Mouse (Mus musculus) stomach, postnatal 0 days (tissue): ENCODE results near the gene BC028528. TPM values are rescaled to one million over a fixed set of nuclear protein-coding genes. Genes with fewer than 3 reads are reported as not detected.
"Not testable (repeated sequence)": the region's sequence is repeated elsewhere in the genome, so short reads cannot be mapped to it uniquely, and the experiment has no call there.

Experiments used
- ATAC-seq: fragments of 200-750 bp; cut with Nextera tagmentation; 2 replicates; pipeline ENCODE4 v1.8.0; 2017; ENCODE audit not compliant: low FRiP score, low TSS enrichment
- DNase-seq: peaks from one replicate; pipeline ENCODE4 v3.0.0-alpha.2; 2016; ENCODE audit warnings: low spot score
- H3K27ac ChIP-seq: fragments of 300-500 bp; sonication (generic); replicated peaks from 2 replicates; pipeline ENCODE4 v1.5.1; 2014; ENCODE audit warnings: mild to moderate bottlenecking, control low read depth
- H3K27me3 ChIP-seq: fragments of 300-500 bp; sonication (generic); 2 replicates; pipeline ENCODE4 v1.6.1; 2014; ENCODE audit warnings: low read length; ENCODE audit not compliant: control insufficient read depth, insufficient read depth
- H3K36me3 ChIP-seq: fragments of 300-500 bp; sonication (generic); 2 replicates; pipeline ENCODE4 v1.6.1; 2014; ENCODE audit warnings: low read length, mixed read lengths; ENCODE audit not compliant: control insufficient read depth, insufficient read depth
- H3K4me1 ChIP-seq: fragments of 300-500 bp; sonication (generic); replicated peaks from 2 replicates; pipeline ENCODE4 v1.6.1; 2014; ENCODE audit warnings: antibody characterized with exemption; ENCODE audit not compliant: control insufficient read depth, insufficient read depth
- H3K4me2 ChIP-seq: fragments of 300-500 bp; sonication (generic); replicated peaks from 2 replicates; pipeline ENCODE4 v1.6.1; 2014; ENCODE audit warnings: low read depth, mild to moderate bottlenecking, control low read depth, moderate library complexity
- H3K4me3 ChIP-seq: fragments of 300-500 bp; sonication (generic); 2 replicates; pipeline ENCODE4 v1.5.1; 2014; ENCODE audit warnings: low read depth, low read length, control low read depth
- H3K9ac ChIP-seq: fragments of 300-500 bp; sonication (generic); 2 replicates; pipeline ENCODE4 v1.6.1; 2014; ENCODE audit warnings: mild to moderate bottlenecking, low read length, control low read depth, mixed read lengths
- H3K9me3 ChIP-seq: fragments of 300-500 bp; sonication (generic); 2 replicates; pipeline ENCODE4 v1.6.1; 2016; ENCODE audit warnings: low read length; ENCODE audit not compliant: control insufficient read depth
- CTCF ChIP-seq: IDR thresholded peaks from 2 replicates; pipeline ENCODE4 v1.5.1; 2016; ENCODE audit warnings: antibody characterized with exemption, low read depth, mild to moderate bottlenecking, moderate library complexity
- EP300 ChIP-seq: optimal IDR thresholded peaks from 2 replicates; pipeline ENCODE3; 2016; ENCODE audit warnings: antibody characterized with exemption
- WGBS: fragments of 180-500 bp; shearing (Covaris S2); extraction: QIAGEN DNeasy Blood & Tissue Kit; methylation state at CpG from one replicate; pipeline ENCODE4 v1.1.7; 2014; 5-methylcytosine and 5-hydroxymethylcytosine counted together
- polyA plus RNA-seq: library from polyadenylated mRNA; unstranded; fragments of >200 nt; fragmentation: Nextera tagmentation; extraction: Ambion mirVana; gene quantifications from 2 replicates; pipeline ENCODE4 v1.2.1, GENCODE M21; 2015

Gene BC028528
- polyA plus RNA-seq, 1 experiment from 2014 or later = 14.8 TPM

DNA sequence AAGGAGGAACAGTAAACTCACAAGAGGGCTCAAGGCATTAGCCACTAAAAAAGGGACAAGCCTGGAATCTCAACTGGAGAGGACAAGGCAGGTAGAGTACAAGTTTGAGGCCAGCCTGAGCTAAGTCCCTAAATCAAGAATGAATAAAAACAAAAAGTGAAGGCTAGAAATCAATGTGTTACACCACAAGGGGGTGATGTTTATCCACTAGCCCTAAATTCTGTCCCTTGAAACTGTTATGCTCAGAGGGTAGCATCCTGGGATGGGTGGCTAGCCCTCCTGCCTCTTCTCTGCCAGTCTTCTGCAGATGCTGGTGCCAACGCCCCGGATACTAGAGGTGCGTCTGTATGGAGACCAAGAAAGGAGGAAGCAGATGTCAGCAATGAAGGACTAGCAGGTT is 31.5 kb downstream of the BC028528 start:
- Histone ChIP-seq H3K27me3 (no peaks in the 10 kb centered on the region), H3K9ac (no peak overlapping the region), H3K36me3 (no peaks in the 10 kb centered on the region; the same call in 1 of the 2 replicates), H3K4me1 (no peaks in the 10 kb centered on the region), H3K27ac (no peak overlapping the region), H3K9me3 (no peaks in the 10 kb centered on the region), H3K4me3 (no peak overlapping the region), H3K4me2 (no peak overlapping the region)
- DNase-seq (no peak), ATAC-seq (no peak)
- TF ChIP-seq CTCF (peak; percentile 59), EP300 (no peak)
- WGBS = 83% methylated on average over 3 of the region's 3 CpGs

DNA sequence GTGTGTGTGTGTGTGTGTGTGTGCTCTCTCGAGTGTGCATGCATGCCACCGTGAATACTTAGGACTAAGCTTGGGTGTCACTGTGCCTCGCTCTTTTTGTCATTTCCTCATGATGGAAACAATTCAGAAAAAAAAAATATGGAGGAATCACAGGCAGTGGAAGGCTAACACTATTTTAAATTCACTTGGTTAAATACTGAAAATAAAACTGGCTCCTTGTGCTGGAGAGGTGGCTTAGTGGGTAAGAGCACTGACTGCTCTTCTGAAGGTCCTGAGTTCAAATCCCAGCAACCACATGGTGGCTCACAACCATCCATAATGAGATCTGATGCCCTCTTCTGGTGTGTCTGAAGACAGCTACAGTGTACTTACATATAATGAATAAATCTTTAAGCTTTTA is 33.5 kb downstream of the BC028528 start:
- H3K27ac ChIP-seq, H3K4me3 ChIP-seq, H3K9me3 ChIP-seq, H3K4me2 ChIP-seq, H3K9ac ChIP-seq, H3K27me3 ChIP-seq, H3K4me1 ChIP-seq, H3K36me3 ChIP-seq, ATAC-seq, DNase-seq: not testable (repeated sequence)
- 75% methylated on average over 3 of the region's 3 CpGs for WGBS

DNA sequence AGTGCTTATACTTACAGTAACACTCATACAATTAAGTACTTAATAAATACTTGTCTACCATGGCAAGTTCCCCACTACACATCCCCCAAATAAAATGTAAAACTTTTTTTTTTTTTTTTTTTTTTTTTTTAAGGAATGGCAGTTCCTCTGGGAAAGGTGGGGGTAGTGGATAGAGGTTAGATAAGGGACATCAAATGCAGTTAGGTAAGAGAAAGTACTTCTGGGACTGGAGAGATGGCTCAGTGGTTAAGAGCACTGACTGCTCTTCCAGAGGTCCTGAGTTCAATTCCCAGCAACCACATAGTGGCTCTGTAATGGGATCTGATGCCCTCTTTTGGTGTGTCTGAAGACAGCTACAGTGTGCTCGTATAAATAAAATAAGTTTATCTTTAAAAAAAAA is 34.8 kb downstream of the BC028528 start:
- H3K9ac ChIP-seq, H3K4me1 ChIP-seq, H3K27me3 ChIP-seq, DNase-seq, H3K36me3 ChIP-seq, ATAC-seq, H3K4me2 ChIP-seq, H3K9me3 ChIP-seq, H3K4me3 ChIP-seq, H3K27ac ChIP-seq: not testable (repeated sequence)
- 83% methylated on average over 1 of the region's 1 CpGs for WGBS

DNA sequence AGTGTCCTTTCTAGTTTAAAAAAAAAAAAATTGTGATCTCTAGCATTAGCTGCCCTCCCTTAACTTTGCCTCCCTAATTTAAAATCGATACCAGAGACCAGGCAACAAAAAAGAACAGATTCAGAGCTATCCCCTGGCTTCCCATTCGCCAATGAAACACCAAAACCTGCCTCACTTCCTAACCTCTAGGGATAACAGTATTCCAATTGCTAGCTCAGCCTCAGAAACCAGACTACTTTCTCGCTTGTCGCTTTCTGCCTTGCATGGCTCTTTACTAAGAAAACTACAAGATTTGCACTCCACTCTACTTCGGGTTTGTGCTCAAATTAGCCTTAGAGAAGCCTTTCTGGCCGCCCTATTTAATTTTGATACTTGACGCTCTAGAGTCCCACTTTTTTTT is 35.7 kb downstream of the BC028528 start:
- Histone ChIP-seq H3K27ac (peak overlapping the region; percentile 70), H3K9me3 (no peaks in the 10 kb centered on the region), H3K4me3 (peak overlapping the region; percentile 87), H3K4me2 (peak overlapping the region; percentile 91), H3K36me3 (peaks cover 7% of the 10 kb centered on the region; the same call in 1 of the 2 replicates), H3K9ac (peak overlapping the region; percentile 92), H3K4me1 (no peaks in the 10 kb centered on the region), H3K27me3 (no peaks in the 10 kb centered on the region)
- ATAC-seq (0 out of 2 replicates have a peak, but pooled peaks have one; percentile 9), DNase-seq (no peak)
- TF ChIP-seq EP300 = no peak
- no peak for TF ChIP-seq CTCF
- 20% methylated on average over 7 of the region's 7 CpGs for WGBS

- peak within 1 kb of the TSS; percentile 91 for H3K4me2 ChIP-seq
Observed at GRCm38 (mm10) chr3:95855502-95856089, 36.2 kb downstream of the BC028528 start, which contains the start of gene Prpf3. TSS of gene Prpf3 (minus strand) at chr3:95855885.

DNA sequence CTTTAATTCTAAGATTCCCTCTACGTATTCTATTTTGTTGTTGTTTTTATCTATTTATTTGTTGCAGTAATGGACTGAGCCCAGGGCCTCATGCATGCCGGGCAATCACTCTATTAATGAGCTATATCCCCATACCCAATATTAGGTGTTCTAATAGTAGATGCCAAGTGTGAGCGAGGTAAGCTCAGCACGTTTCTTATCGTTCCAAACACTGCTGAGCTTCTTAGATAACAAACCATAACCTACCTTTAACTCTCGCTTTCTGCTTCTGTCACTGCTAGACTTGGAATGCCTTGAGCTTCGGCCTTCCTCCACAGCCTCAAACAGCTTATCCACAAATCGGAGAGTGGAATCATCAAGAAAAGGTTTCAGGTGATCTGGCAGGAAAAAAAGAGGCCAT is 40.5 kb downstream of the BC028528 start:
- H3K27ac ChIP-seq = no peak overlapping the region
- peaks cover 18% of the 10 kb centered on the region for H3K36me3 ChIP-seq
- WGBS = 93% methylated on average over 8 of the region's 8 CpGs

More at GRCm38 (mm10) chr3:95855502-95856089, 36.2 kb downstream of the BC028528 start, which contains the start of gene Prpf3:
- WGBS = under 1% methylated on average over 50 of the region's 56 CpGs
- DNase-seq (peak; percentile 95), ATAC-seq (peak; percentile 98)
- TF ChIP-seq CTCF = peak; percentile 20; the same call in 1 of the 2 replicates
- no peak for TF ChIP-seq EP300
- no peaks in the 10 kb centered on the region for H3K9me3 ChIP-seq
- H3K9ac ChIP-seq = peak within 1 kb of the TSS; percentile 92
- no peaks in the 10 kb centered on the region for H3K27me3 ChIP-seq
- H3K4me3 ChIP-seq = peak within 1 kb of the TSS; percentile 87
- H3K36me3 ChIP-seq = peaks cover 7% of the 10 kb centered on the region; the same call in 1 of the 2 replicates
- peak within 1 kb of the TSS; percentile 70 for H3K27ac ChIP-seq
- no peaks in the 10 kb centered on the region for H3K4me1 ChIP-seq

More for the DNA sequence above, 40.5 kb downstream of the BC028528 start:
- Histone ChIP-seq H3K4me2 (no peak overlapping the region), H3K27me3 (no peaks in the 10 kb centered on the region), H3K4me3 (no peak overlapping the region), H3K9ac (no peak overlapping the region), H3K9me3 (no peaks in the 10 kb centered on the region), H3K4me1 (no peaks in the 10 kb centered on the region)
- ATAC-seq (no peak), DNase-seq (no peak)
- no peak for TF ChIP-seq CTCF
- no peak for TF ChIP-seq EP300
